Mouse (Mus musculus) retina, adult 2 months (tissue): ENCODE measurements around the gene Tas2r110.

Source experiments
- DNase-seq: peaks from one replicate; pipeline ENCODE4 v3.0.0-alpha.2; 2012; ENCODE audit warnings: low read depth, low spot score

Gene Tas2r110

DNA sequence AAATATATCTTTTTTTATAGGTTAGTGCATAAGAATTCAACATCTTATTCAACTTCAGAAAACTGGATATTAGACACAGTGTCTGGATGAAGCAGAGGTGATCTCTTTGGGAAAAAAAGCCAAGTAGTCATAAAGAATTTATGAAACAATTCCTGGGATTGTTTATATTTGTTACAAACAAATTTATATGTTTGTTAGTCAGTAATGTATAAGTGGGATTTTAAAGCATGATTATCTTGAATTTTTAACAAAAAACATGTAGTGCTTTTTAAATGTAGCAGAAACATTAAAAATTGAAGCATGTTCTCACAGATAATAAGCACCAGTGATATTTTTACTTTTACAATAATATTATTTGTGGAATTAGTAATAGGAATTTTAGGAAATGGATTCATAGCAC, at the start of gene Tas2r110:
TSS of gene Tas2r110 (plus strand) at position 301 of the 400 bp plus-strand sequence.
- DNase-seq: no peak

DNA sequence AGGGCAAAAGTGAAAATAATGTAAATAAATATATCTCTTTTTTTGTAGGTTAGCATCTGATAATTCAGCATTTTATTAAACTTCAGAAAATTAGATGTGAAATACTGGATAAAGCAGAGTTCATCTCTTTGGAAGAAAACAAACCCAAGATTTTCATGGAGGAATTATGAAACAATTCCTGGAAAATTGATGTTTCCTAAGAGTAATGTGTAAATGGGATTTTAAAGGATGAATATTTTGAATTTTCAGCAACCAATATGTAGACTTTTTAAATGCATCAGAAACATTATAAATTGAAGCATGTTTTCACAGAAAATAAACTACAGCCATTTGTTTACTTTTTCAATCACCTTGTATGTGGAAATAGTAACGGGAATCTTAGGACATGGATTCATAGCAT, 21.0 kb upstream of the Tas2r110 start, which contains the start of gene Tas2r123:
TSS of gene Tas2r123 (plus strand) at position 301 of the 400 bp plus-strand sequence.
- no peak for DNase-seq

DNA sequence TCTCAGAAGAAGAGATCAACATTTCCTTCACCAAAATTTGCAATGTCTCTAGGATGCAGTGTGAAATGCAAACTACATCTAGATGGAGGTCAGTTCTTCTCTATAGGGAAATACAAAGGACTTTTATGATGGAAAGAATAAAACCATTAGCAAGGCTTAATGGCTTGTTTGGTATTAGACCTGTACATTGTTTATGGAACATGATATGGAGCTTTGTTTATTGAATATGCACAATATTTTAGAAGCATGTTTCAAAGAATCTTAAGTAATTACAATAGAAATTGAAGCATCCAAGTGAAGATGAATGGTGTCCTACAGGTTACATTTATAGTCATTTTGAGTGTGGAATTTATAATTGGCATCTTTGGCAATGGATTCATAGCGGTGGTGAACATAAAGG, 12.7 kb upstream of the Tas2r110 start, which contains the start of gene Tas2r116:
TSS of gene Tas2r116 (plus strand) at position 301 of the 400 bp plus-strand sequence.
- DNase-seq: no peak

GRCm38 (mm10) chr6:132892711-132893110, 24.9 kb downstream of the Tas2r110 start, which contains the start of gene Tas2r113:
TSS of gene Tas2r113 (plus strand) at chr6:132893011.
- no peak for DNase-seq

DNA sequence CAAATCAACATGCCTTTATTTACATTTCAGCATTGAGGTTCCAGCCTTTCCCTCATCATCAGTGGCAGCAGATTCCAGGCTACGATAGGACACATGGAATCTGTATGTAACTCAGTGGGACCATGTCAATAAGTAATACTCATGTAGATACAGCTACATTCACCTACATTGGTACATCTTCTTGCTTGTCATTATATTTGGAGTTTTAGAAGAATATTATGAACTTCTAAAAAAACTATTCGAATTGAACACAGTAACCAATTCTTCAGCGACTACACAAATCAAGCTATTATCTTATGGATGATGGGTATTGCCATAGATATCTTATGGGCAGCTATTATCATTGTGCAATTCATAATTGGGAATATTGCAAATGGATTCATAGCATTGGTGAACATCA, 41.5 kb downstream of the Tas2r110 start, which contains the start of gene Tas2r125:
TSS of gene Tas2r125 (plus strand) at position 301 of the 400 bp plus-strand sequence.
- no peak for DNase-seq
